Mouse (Mus musculus): ENCODE results near the gene B3galt1. TPM values are rescaled to one million over a fixed set of nuclear protein-coding genes. Genes with fewer than 3 reads are reported as not detected.

Gene B3galt1
- polyA plus RNA-seq, 1 experiment from 2014 or later, result 2.7 TPM

DNA sequence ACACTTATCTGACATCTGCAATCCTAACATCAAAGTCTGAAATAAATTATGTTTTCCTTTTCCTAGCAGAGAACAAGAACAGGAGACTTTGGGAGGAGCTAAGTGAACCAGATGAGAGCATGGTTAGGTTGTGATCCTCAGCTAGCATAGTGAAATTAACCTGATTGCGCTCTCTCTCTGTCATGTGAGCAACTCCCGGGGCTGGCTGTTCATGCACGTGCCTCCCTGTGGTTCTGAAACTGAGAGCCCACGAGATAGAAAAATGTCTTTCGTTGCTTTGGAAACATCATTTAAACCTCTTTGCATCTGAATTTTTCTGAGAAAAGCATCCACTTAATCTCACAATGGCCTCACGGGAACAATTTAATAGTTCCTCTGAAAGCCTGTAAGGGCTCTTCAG is 190.8 kb downstream of the B3galt1 start:
- ATAC-seq (ENCODE audit: borderline replicate concordance, extremely low read depth, low FRiP score, low TSS enrichment), result no peak
- WGBS, result 63% methylated on average over 6 of the region's 6 CpGs

DNA sequence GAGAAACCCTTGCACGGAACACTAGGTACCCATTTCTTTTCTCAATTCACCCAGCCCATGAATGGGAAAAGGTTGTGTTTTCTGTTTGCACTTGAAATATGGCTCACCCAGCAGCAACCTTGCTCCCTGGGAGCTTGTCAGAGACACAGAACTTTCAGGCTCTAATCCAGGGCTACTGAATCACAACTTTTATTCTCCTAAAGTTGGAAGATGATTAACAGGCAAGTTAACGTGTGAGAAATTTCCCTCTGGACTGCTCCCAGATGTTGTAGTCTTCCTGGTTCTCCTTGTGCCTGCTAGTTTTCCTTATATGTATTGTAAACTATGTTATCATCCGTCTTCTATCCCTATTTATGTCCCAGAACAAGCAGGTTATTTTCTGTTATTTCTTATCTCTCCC is 221.9 kb downstream of the B3galt1 start:
- H3K27me3 ChIP-seq, result no peaks in the 10 kb centered on the region
- 75% methylated on average over 3 of the region's 3 CpGs for WGBS
- H3K4me2 ChIP-seq, result no peak overlapping the region
- H3K27ac ChIP-seq, result no peak overlapping the region
- H3K4me3 ChIP-seq, result no peak overlapping the region
- H3K9ac ChIP-seq, result no peak overlapping the region
- no peaks in the 10 kb centered on the region for H3K9me3 ChIP-seq
- ATAC-seq (ENCODE audit: borderline replicate concordance, extremely low read depth, low FRiP score, low TSS enrichment), result no peak
- H3K36me3 ChIP-seq, result no peaks in the 10 kb centered on the region
- no peaks in the 10 kb centered on the region for H3K4me1 ChIP-seq

More for the DNA sequence above, 190.8 kb downstream of the B3galt1 start:
- H3K4me2 ChIP-seq, result no peak overlapping the region
- H3K4me1 ChIP-seq, result no peaks in the 10 kb centered on the region
- no peaks in the 10 kb centered on the region for H3K9me3 ChIP-seq
- no peak overlapping the region for H3K27ac ChIP-seq
- no peak overlapping the region for H3K4me3 ChIP-seq
- no peaks in the 10 kb centered on the region for H3K36me3 ChIP-seq
- H3K27me3 ChIP-seq, result no peaks in the 10 kb centered on the region
- no peak overlapping the region for H3K9ac ChIP-seq

DNA sequence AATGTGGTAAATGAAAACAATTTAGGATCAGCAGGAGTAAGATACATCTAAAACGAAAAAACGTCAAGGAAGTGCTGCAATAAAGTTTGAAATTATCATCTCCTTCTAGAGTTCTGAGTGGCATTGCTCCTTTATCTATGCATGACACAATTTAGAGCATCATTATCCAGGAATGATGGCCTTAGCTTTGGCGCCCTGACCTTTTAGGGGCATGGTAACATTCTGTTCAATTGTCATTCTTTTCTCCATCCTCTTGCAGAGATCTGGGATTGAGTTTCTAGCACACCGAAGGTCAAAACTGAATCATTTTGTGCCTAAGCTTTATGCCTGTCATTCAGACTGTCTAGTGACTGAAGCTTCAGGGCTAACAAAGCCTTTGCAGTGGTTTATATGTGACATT is 231.9 kb downstream of the B3galt1 start:
- Histone ChIP-seq H3K9me3 (no peaks in the 10 kb centered on the region), H3K4me2 (no peak overlapping the region), H3K4me3 (no peak overlapping the region), H3K27me3 (no peaks in the 10 kb centered on the region), H3K27ac (no peak overlapping the region), H3K4me1 (no peaks in the 10 kb centered on the region), H3K36me3 (no peaks in the 10 kb centered on the region), H3K9ac (no peak overlapping the region)
- WGBS, result 73% methylated on average over 4 of the region's 4 CpGs
- ATAC-seq (ENCODE audit: borderline replicate concordance, extremely low read depth, low FRiP score, low TSS enrichment), result no peak

DNA sequence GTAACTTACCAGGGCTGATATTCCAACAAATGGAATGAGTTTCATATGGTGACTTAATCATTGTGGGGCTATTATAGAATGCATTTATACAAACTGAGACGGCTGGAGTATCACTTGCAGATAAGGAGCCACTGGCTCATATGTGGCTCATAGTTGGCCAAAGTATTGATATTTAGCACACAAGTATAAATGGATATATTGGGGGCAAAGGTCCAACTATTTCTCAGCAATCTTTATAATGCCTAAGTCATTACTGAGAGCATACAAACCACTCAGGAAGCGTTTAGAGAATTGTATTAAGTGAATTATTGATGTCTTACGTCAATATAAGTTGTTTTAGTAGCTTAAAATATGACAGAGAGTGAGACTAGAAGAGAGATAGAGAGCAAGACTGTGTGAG is 234.3 kb downstream of the B3galt1 start:
- Histone ChIP-seq H3K9me3 (no peaks in the 10 kb centered on the region), H3K27ac (no peak overlapping the region), H3K36me3 (no peaks in the 10 kb centered on the region), H3K9ac (no peak overlapping the region), H3K27me3 (no peaks in the 10 kb centered on the region), H3K4me1 (no peaks in the 10 kb centered on the region), H3K4me2 (no peak overlapping the region), H3K4me3 (no peak overlapping the region)
- no peak for ATAC-seq (ENCODE audit: borderline replicate concordance, extremely low read depth, low FRiP score, low TSS enrichment)
- WGBS, result 66% methylated on average over 3 of the region's 3 CpGs

DNA sequence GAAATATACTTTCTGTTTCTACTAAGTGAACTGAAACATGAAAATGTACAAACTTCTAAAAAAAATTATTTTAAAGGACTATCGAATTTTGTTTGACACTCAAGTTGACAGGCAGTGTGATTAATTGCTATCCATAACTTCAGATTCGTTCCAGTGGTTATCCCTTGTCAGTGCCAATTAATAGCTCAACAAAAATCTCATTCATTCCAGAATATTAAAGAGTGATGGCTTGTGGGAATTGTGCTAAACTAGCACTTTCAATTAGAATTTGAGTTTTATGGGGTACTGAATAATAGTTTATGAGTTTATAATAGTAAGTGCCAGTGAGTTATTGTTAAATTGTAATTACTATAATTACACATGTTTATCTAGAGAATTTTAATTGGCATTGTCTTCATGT is 250.5 kb downstream of the B3galt1 start:
- Histone ChIP-seq H3K36me3 (no peaks in the 10 kb centered on the region), H3K4me3 (no peak overlapping the region), H3K4me1 (no peaks in the 10 kb centered on the region), H3K27me3 (no peaks in the 10 kb centered on the region), H3K9me3 (no peaks in the 10 kb centered on the region), H3K4me2 (no peak overlapping the region), H3K27ac (no peak overlapping the region), H3K9ac (no peak overlapping the region)
- ATAC-seq (ENCODE audit: borderline replicate concordance, extremely low read depth, low FRiP score, low TSS enrichment), result no peak
- 53% methylated on average over 2 of the region's 2 CpGs for WGBS

DNA sequence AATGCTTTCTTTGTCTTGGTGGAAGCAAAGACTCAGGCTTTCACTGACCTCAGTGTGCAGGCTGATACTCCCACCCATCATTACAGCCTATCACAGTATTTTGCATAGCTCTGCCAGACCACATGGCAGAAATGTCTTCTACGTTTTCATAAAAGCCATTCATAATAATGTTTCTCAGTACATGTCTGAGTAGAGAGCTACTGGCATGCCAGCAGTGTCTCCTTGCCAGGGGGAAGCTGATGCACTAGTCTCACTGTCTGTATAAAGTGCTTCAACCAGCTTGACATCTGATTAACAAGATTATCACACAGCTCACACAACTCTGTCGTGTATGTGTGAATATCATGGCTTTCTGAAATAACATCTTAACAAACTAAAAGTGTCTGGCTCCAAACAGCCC is 252.3 kb downstream of the B3galt1 start:
- 41% methylated on average over 2 of the region's 2 CpGs for WGBS
- H3K4me3 ChIP-seq, result no peak overlapping the region
- H3K4me1 ChIP-seq, result no peaks in the 10 kb centered on the region
- H3K27me3 ChIP-seq, result no peaks in the 10 kb centered on the region
- no peaks in the 10 kb centered on the region for H3K9me3 ChIP-seq
- no peaks in the 10 kb centered on the region for H3K36me3 ChIP-seq
- no peak overlapping the region for H3K4me2 ChIP-seq
- H3K9ac ChIP-seq, result no peak overlapping the region
- no peak overlapping the region for H3K27ac ChIP-seq
- no peak for ATAC-seq (ENCODE audit: borderline replicate concordance, extremely low read depth, low FRiP score, low TSS enrichment)

DNA sequence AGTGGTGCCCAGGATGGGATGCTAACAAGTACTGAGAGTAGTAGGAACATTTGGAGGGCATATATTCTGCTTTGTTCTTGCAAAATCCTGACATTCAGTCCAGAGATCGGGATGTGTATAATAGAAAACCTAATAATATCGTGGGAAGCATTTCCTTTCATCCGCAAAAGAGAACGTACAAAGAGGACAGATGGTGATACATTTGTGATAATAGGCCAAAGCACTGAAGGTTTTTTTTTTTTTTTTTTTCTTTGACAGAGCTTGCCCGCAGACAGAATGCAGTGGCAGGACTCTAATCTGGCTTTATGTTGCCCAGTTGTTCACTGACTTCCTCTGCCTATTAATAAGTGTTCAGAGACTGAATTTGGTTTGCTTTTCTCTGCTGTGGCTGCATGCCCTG is 256.7 kb downstream of the B3galt1 start:
- Histone ChIP-seq H3K4me3 (no peak overlapping the region), H3K9ac (no peak overlapping the region), H3K4me1 (no peaks in the 10 kb centered on the region), H3K27ac (no peak overlapping the region), H3K36me3 (no peaks in the 10 kb centered on the region), H3K4me2 (no peak overlapping the region), H3K27me3 (no peaks in the 10 kb centered on the region), H3K9me3 (no peaks in the 10 kb centered on the region)
- 73% methylated on average over 5 of the region's 5 CpGs for WGBS
- ATAC-seq (ENCODE audit: borderline replicate concordance, extremely low read depth, low FRiP score, low TSS enrichment), result no peak

DNA sequence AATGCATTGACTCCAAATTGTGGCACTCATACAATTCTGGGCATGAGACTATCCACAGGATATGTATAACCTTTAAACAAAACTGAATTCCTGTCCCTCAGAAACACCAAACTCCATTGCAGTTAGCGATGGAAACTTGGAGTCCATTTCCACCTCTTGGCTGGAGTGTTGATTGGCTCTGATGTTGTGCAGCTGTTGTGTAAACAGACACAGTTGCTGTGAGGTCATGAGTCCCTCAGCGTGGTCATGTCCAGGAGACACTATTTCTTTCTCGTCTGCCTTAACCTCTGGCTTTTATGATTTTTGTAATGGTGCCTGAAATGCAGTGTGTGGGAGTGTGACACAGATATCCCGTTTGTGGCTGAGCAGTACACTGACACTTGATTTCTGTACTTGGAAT is 262.0 kb downstream of the B3galt1 start:
- WGBS, result 52% methylated on average over 4 of the region's 4 CpGs
- H3K27me3 ChIP-seq, result no peaks in the 10 kb centered on the region
- ATAC-seq (ENCODE audit: borderline replicate concordance, extremely low read depth, low FRiP score, low TSS enrichment), result peak; percentile 46; the same call in 1 of the 2 replicates

DNA sequence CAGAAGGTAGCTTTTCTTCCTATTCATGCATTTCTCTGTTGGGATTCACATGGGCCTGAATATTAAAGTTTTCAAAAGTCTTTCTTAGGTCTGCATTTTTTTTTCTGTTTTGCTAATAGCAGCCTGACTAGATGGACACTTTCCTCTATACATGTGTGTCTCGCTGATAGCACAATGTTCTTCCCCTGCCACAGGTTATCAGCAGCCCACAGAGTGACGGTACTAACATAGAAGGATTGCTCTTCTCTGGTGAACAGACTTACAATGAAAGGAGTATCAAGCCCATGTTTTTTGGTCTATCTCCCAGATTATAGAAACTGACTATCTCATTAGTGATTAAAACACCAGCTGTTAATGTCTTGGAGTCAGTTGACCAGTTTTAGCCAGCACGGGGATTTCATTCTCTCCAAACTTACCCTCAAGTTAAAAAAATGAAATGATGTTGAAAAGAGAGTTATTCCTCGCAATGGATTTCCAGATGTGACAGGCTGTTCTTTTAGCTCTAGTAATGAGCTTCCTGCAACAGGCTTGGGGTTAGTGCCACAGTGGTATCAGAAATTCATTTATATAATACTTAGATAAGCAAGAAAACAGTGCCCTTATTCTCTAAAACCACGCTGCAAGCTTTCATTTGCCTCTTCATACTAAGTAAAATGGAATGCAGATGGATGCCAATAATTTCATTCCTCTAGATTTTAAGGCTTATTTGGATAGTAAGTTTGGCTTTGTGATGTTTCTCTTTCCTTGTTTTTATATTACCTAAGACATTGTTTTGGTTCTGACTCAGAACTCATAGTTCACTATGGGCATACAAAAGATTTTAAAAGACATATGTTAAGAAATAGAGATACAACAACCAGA is 263.6 kb downstream of the B3galt1 start:
- no peak for ATAC-seq (ENCODE audit: borderline replicate concordance, extremely low read depth, low FRiP score, low TSS enrichment)
- Histone ChIP-seq H3K27ac (no peak overlapping the region), H3K4me1 (no peaks in the 10 kb centered on the region), H3K27me3 (no peaks in the 10 kb centered on the region), H3K36me3 (no peaks in the 10 kb centered on the region), H3K4me3 (no peak overlapping the region), H3K9ac (no peak overlapping the region), H3K9me3 (no peaks in the 10 kb centered on the region), H3K4me2 (no peak overlapping the region)
- whole genome bisulfite sequencing, result 69% methylated on average over 5 of the region's 5 CpGs

More for the DNA sequence above, 262.0 kb downstream of the B3galt1 start:
- Histone ChIP-seq H3K4me3 (no peak overlapping the region), H3K27ac (no peak overlapping the region), H3K36me3 (no peaks in the 10 kb centered on the region), H3K9ac (no peak overlapping the region), H3K4me2 (no peak overlapping the region), H3K9me3 (no peaks in the 10 kb centered on the region), H3K4me1 (no peaks in the 10 kb centered on the region)

DNA sequence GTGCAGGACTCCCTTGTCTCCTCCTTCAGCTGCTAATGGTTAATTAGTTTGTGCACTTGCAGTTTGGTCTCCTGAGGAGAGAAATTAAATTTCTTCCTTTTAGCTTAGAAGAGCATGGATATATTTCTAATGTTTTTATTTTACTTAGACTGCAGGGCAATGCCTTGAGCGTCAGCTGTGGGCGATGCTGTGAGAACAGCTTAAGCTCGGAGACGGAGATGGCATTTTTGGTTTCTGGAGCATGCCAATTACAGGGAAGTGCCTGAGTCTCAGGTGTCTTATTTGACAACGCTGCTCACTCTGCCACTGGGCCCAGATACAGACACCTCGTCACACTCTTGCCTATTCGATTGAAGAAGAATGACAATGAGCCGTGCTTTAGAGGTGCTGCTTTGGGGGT is 282.1 kb downstream of the B3galt1 start:
- no peaks in the 10 kb centered on the region for H3K27me3 ChIP-seq
- H3K27ac ChIP-seq, result no peak overlapping the region
- no peaks in the 10 kb centered on the region for H3K4me1 ChIP-seq
- no peak overlapping the region for H3K9ac ChIP-seq
- no peak overlapping the region for H3K4me2 ChIP-seq
- 85% methylated on average over 8 of the region's 8 CpGs for WGBS
- H3K36me3 ChIP-seq, result no peaks in the 10 kb centered on the region
- ATAC-seq (ENCODE audit: borderline replicate concordance, extremely low read depth, low FRiP score, low TSS enrichment), result no peak
- no peaks in the 10 kb centered on the region for H3K9me3 ChIP-seq
- no peak overlapping the region for H3K4me3 ChIP-seq

DNA sequence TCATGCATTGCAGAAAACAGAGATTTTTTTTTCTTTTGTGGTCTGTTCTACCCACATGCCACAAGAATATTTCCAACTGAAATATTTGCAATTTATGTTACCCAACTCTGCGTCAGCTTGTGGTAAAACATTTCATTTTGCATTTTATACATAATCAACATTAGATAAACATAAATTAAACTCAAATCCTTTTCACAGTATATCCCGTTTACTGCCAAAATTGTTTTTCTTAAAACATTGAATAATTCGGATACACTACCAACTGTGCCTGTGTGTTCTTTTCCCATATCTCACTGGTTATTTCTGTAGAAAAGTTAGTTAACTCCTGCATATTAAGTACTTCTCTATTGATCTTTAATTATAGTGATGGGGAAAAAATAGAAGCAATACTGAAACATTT is 285.1 kb downstream of the B3galt1 start:
- H3K36me3 ChIP-seq, result no peaks in the 10 kb centered on the region
- no peak for ATAC-seq (ENCODE audit: borderline replicate concordance, extremely low read depth, low FRiP score, low TSS enrichment)
- WGBS, result 61% methylated on average over 3 of the region's 3 CpGs
- no peak overlapping the region for H3K9ac ChIP-seq
- H3K9me3 ChIP-seq, result no peaks in the 10 kb centered on the region
- H3K27ac ChIP-seq, result no peak overlapping the region
- H3K4me3 ChIP-seq, result no peak overlapping the region
- no peak overlapping the region for H3K4me2 ChIP-seq
- H3K4me1 ChIP-seq, result no peaks in the 10 kb centered on the region
- no peaks in the 10 kb centered on the region for H3K27me3 ChIP-seq

DNA sequence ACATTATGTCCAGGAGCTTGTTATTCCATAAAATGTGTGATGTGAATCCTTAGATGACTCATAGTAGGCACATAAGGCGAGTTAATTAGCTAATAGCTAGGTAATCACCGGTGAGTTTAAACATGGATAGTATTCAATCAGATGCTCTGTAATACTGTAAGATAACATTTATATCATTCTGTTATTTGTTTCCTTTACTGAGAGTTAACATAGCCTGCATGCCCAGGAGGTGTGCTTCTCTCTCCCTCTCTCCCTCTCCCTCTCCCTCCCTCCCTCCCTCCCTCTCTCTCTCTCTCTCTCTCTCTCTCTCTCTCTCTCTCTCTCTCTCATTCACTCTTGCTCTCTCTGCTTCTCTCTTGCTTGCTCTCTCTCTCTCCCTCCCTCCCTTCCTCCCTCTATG is 292.7 kb downstream of the B3galt1 start:
- Histone ChIP-seq H3K9ac (no peak overlapping the region), H3K27ac (no peak overlapping the region), H3K9me3 (no peaks in the 10 kb centered on the region), H3K4me1 (no peaks in the 10 kb centered on the region), H3K36me3 (no peaks in the 10 kb centered on the region), H3K4me2 (no peak overlapping the region), H3K27me3 (no peaks in the 10 kb centered on the region), H3K4me3 (no peak overlapping the region)
- 69% methylated on average over 2 of the region's 2 CpGs for WGBS
- ATAC-seq (ENCODE audit: borderline replicate concordance, extremely low read depth, low FRiP score, low TSS enrichment), result no peak

Data from lung, embryonic 15.5 days (tissue).